Mouse (Mus musculus): ENCODE measurements around the gene Acox1. TPM values are rescaled to one million over a fixed set of nuclear protein-coding genes. Genes with fewer than 3 reads are reported as not detected.

The Acox1 gene
- polyA plus RNA-seq (2016; fragmentation: Nextera tagmentation; extraction: Ambion mirVana), result 21.8 TPM in 2 replicates

- WGBS, result under 1% methylated on average over 62 of the region's 62 CpGs
- no peaks in the 10 kb centered on the region for H3K9me3 ChIP-seq
- no peaks in the 10 kb centered on the region for H3K27me3 ChIP-seq (ENCODE audit: insufficient read depth, poor library complexity, severe bottlenecking)
- H3K4me3 ChIP-seq, result peak within 1 kb of the TSS; percentile 77
- peak within 1 kb of the TSS; percentile 99 for H3K27ac ChIP-seq
- peaks cover 19% of the 10 kb centered on the region for H3K4me1 ChIP-seq (replicated peaks)
- H3K36me3 ChIP-seq, result peaks cover 14% of the 10 kb centered on the region
- peak; percentile 98 for DNase-seq (ENCODE audit: low spot score)
Observed at GRCm38 (mm10) chr11:116198639-116199531, at the start of gene Acox1, which contains the start of gene Ten1. Acox1 (minus strand) TSS chr11:116199045. Ten1 (plus strand) TSS chr11:116198855.

- 85% methylated on average over 14 of the region's 14 CpGs for WGBS
- Histone ChIP-seq H3K4me3 (no peak overlapping the region), H3K36me3 (peaks cover 100% of the 10 kb centered on the region), H3K9me3 (no peaks in the 10 kb centered on the region), H3K27ac (no peak overlapping the region), H3K4me1 (replicated peaks) (peaks cover 4% of the 10 kb centered on the region; the same call in 1 of the 2 replicates), H3K27me3 (ENCODE audit: insufficient read depth, poor library complexity, severe bottlenecking) (no peaks in the 10 kb centered on the region)
- no peak for DNase-seq (ENCODE audit: low spot score)
Observed at GRCm38 (mm10) chr11:116247502-116248222, 48.8 kb upstream of the Acox1 start.

DNA sequence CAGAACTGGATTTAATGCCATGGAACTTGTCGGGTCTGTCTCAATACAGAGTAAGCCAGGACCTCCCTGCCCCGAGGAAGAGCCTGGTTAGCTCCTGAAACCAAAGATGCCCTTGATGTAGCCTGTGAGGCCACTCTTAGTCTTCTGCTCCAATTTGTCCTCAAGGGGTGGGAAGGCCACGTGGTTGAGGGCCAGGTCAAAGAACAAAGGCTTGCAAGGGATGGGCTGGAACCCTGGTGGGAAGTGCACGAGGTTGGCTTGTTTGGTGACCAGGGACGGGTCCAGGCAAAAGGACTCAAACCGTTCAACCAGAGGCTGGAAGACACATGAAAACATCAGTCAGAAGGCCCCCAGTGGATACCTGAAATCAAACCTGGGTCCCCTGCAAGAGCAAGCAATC lies 46.8 kb upstream of the Acox1 start:
- 78% methylated on average over 6 of the region's 6 CpGs for WGBS
- peaks cover 83% of the 10 kb centered on the region for H3K36me3 ChIP-seq
- peaks cover 21% of the 10 kb centered on the region for H3K4me1 ChIP-seq (replicated peaks)
- DNase-seq (ENCODE audit: low spot score), result no peak
- H3K9me3 ChIP-seq, result no peaks in the 10 kb centered on the region
- H3K27ac ChIP-seq, result no peak overlapping the region
- H3K27me3 ChIP-seq (ENCODE audit: insufficient read depth, poor library complexity, severe bottlenecking), result no peaks in the 10 kb centered on the region
- no peak overlapping the region for H3K4me3 ChIP-seq

DNA sequence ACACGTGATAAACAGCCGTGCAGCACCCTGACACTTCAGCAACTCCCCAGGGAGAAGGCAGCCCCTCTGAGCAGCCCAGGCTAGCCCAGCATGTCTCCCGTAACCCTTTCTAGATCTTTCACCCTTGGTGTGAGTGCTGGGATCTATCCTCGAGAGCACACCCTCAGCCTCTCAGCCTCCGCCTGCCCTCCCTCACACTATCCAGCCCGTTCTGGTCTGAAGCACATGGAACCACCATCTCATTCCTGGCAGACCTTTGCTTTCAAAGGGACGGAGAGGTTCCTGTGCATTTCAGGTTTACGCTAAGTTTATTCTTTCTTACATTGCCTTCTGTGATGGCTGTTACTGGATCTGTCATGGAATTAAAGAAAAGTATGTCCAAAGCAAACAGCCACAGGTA lies 45.7 kb upstream of the Acox1 start:
- WGBS, result 92% methylated on average over 8 of the region's 8 CpGs
- Histone ChIP-seq H3K9me3 (no peaks in the 10 kb centered on the region), H3K4me3 (no peak overlapping the region), H3K4me1 (replicated peaks) (peaks cover 26% of the 10 kb centered on the region), H3K27ac (no peak overlapping the region), H3K36me3 (peaks cover 72% of the 10 kb centered on the region), H3K27me3 (ENCODE audit: insufficient read depth, poor library complexity, severe bottlenecking) (no peaks in the 10 kb centered on the region)
- no peak for DNase-seq (ENCODE audit: low spot score)

GRCm38 (mm10) chr11:116241744-116242235 lies 42.9 kb upstream of the Acox1 start:
- peaks cover 42% of the 10 kb centered on the region for H3K4me1 ChIP-seq (replicated peaks)
- no peaks in the 10 kb centered on the region for H3K9me3 ChIP-seq
- peak overlapping the region; percentile 79 for H3K27ac ChIP-seq
- peak; percentile 59 for DNase-seq (ENCODE audit: low spot score)
- peaks cover 44% of the 10 kb centered on the region for H3K36me3 ChIP-seq
- H3K27me3 ChIP-seq (ENCODE audit: insufficient read depth, poor library complexity, severe bottlenecking), result peaks cover 21% of the 10 kb centered on the region
- H3K4me3 ChIP-seq, result no peak overlapping the region
- 42% methylated on average over 12 of the region's 12 CpGs for WGBS

DNA sequence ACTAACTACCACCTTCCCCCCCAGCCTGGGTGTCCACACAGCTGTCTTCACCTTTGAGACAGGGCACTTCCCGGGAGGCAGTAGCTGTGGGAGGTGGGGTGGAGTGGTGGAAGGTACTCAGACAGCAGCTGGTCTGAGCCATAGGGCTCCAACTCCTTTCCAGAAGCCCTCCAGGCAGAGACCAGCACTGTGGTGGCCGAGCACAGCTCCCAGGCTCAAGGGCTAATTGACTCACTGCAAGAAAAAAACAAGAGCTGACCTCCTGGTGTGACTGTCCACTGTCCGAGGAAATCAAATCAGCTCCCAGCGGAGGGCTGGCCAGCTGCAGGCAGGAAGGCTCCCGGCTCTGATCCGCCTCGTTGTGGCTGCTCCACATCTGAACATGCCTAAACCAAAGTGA lies 41.0 kb upstream of the Acox1 start:
- H3K27ac ChIP-seq, result peak overlapping the region; percentile 17
- H3K4me3 ChIP-seq, result no peak overlapping the region
- peaks cover 34% of the 10 kb centered on the region for H3K27me3 ChIP-seq (ENCODE audit: insufficient read depth, poor library complexity, severe bottlenecking)
- 15% methylated on average over 7 of the region's 7 CpGs for WGBS
- H3K4me1 ChIP-seq (replicated peaks), result peaks cover 42% of the 10 kb centered on the region
- H3K36me3 ChIP-seq, result peaks cover 24% of the 10 kb centered on the region
- no peaks in the 10 kb centered on the region for H3K9me3 ChIP-seq
- DNase-seq (ENCODE audit: low spot score), result peak; percentile 46

DNA sequence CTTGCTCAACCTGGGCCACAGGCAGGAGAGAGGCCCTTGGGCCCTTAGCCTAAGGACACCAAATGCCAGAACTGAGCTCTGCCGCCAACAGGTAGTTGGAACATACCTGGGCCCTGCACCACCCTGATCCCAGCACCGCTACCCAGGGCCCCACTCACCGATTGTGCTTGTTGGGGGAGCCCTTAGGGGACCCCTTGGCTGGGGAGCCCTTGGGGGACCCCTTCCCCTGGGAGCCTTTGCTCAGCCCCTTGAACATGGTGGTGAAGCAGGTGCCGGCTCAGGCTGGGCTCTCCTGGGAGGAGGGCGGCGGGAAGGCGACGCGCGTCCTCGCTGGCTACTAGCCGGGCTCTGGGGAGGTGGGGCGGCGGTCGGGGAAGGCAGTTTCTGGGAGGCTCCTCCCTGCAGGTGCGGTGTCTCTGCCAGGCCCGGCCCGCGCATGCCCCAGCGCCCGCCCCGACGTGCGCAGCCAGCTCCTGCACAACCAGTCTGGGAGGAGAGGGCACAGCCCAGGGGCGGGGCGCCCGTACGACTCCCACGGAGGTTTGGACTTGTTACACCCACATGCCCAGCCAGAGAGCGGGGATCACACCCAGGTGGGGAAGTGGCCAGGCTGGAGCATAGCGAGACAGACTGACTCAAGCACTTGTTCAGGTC lies 39.0 kb upstream of the Acox1 start, which contains the start of gene Evpl:
TSS of gene Evpl (minus strand) at position 336 of the 654 bp plus-strand sequence.
- H3K4me1 ChIP-seq (replicated peaks), result peaks cover 47% of the 10 kb centered on the region
- DNase-seq (ENCODE audit: low spot score), result no peak
- H3K27ac ChIP-seq, result peak within 1 kb of the TSS; percentile 18; the same call in 1 of the 2 replicates
- H3K4me3 ChIP-seq, result peak within 1 kb of the TSS; percentile 24
- 13% methylated on average over 31 of the region's 31 CpGs for WGBS
- H3K9me3 ChIP-seq, result no peaks in the 10 kb centered on the region
- peaks cover 53% of the 10 kb centered on the region for H3K27me3 ChIP-seq (ENCODE audit: insufficient read depth, poor library complexity, severe bottlenecking)
- peaks cover 5% of the 10 kb centered on the region for H3K36me3 ChIP-seq

GRCm38 (mm10) chr11:116234901-116235300 lies 36.1 kb upstream of the Acox1 start:
- Histone ChIP-seq H3K9me3 (no peaks in the 10 kb centered on the region), H3K4me3 (no peak overlapping the region), H3K4me1 (replicated peaks) (peaks cover 35% of the 10 kb centered on the region), H3K27me3 (ENCODE audit: insufficient read depth, poor library complexity, severe bottlenecking) (peaks cover 63% of the 10 kb centered on the region), H3K27ac (no peak overlapping the region), H3K36me3 (no peaks in the 10 kb centered on the region)
- no peak for DNase-seq (ENCODE audit: low spot score)
- 86% methylated on average over 8 of the region's 8 CpGs for WGBS

DNA sequence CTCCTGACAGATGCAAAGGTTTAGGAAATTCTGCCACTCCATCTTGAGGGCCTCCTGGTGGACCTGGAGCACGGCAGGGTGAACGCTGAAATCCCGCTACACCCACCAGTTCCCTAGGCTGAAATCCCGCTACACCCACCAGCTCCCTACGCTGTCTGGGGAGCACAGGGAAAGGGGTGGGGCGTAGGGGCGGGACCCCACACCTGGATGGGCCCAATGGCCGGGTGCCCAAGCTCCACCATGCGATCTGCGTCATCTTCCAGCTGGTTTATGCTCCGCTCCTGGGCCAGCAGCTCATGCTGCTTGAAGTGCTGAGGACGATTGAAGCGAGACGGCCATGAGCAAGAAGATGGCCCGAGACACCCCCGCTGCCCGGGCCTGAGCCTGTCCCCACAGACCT lies 33.6 kb upstream of the Acox1 start:
- WGBS, result 18% methylated on average over 17 of the region's 17 CpGs
- Histone ChIP-seq H3K36me3 (no peaks in the 10 kb centered on the region), H3K9me3 (no peaks in the 10 kb centered on the region), H3K27me3 (ENCODE audit: insufficient read depth, poor library complexity, severe bottlenecking) (peaks cover 63% of the 10 kb centered on the region), H3K27ac (peak overlapping the region; percentile 57; the same call in 1 of the 2 replicates), H3K4me3 (peak overlapping the region; percentile 30), H3K4me1 (replicated peaks) (peaks cover 37% of the 10 kb centered on the region)
- DNase-seq (ENCODE audit: low spot score), result no peak

DNA sequence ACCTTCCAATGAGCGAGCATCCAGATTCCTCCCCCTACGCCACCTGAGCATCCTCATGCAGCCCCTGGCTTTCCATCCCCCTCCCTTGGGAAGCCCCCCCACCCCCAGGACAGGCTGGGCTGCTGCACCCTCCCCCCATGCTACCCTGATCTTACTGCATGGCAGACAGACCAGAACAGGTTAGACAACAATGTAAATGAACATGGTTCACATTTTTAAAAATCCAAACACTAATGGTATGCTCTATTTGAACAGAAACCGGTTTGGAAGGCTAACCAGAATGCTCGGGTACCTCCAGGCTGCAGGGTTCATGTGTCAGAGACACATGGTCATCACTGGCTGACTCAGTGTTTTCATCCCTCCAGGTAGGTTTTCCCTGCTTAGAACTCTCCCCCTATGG lies 29.9 kb upstream of the Acox1 start:
- H3K4me1 ChIP-seq (replicated peaks), result peaks cover 35% of the 10 kb centered on the region
- DNase-seq (ENCODE audit: low spot score), result no peak
- H3K27me3 ChIP-seq (ENCODE audit: insufficient read depth, poor library complexity, severe bottlenecking), result peaks cover 55% of the 10 kb centered on the region
- H3K36me3 ChIP-seq, result no peaks in the 10 kb centered on the region
- H3K4me3 ChIP-seq, result no peak overlapping the region
- 86% methylated on average over 4 of the region's 4 CpGs for WGBS
- H3K27ac ChIP-seq, result no peak overlapping the region
- peaks cover 3% of the 10 kb centered on the region; the same call in 1 of the 2 replicates for H3K9me3 ChIP-seq

GRCm38 (mm10) chr11:116226414-116226813 lies 27.6 kb upstream of the Acox1 start:
- Histone ChIP-seq H3K4me1 (replicated peaks) (peaks cover 36% of the 10 kb centered on the region), H3K27ac (no peak overlapping the region), H3K9me3 (peaks cover 10% of the 10 kb centered on the region), H3K27me3 (ENCODE audit: insufficient read depth, poor library complexity, severe bottlenecking) (peaks cover 60% of the 10 kb centered on the region), H3K36me3 (no peaks in the 10 kb centered on the region), H3K4me3 (no peak overlapping the region)
- 5% methylated on average over 2 of the region's 2 CpGs for WGBS
- DNase-seq (ENCODE audit: low spot score), result peak; percentile 80

DNA sequence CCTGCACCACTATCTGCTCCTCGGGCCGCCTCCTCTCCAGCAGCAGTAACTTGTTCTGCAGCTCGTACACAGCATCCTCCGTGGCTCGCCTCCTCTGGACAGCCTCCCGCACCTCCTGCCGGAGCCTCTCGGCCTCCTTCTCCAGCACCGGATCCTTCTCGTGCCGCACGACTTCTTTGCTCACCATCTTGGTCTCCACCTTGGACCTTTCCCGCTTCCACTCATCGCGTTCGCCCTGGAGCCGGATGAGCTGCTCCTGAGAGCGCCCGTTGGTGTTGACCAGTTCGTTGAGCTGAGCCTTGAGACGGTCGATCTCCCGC lies 23.9 kb upstream of the Acox1 start:
- Histone ChIP-seq H3K4me1 (replicated peaks) (peaks cover 42% of the 10 kb centered on the region), H3K36me3 (no peaks in the 10 kb centered on the region), H3K9me3 (peaks cover 15% of the 10 kb centered on the region), H3K27me3 (ENCODE audit: insufficient read depth, poor library complexity, severe bottlenecking) (peaks cover 62% of the 10 kb centered on the region), H3K4me3 (peak overlapping the region; percentile 51), H3K27ac (peak overlapping the region; percentile 57; the same call in 1 of the 2 replicates)
- 14% methylated on average over 23 of the region's 23 CpGs for WGBS
- DNase-seq (ENCODE audit: low spot score), result no peak

All from hindbrain, embryonic 10.5 days (tissue).